Mouse (Mus musculus) thymus, adult 2 months (tissue): ENCODE measurements at regions not wholly inside any gene's neighbourhood (a gene's known extent, or its start where the extent isn't known, plus 50 kb on each side); places are given as distances from the start of the nearest gene placed in this dataset.

Source experiments
- CTCF ChIP-seq: fragments of 200-500 bp; IDR thresholded peaks from 2 replicates; pipeline ENCODE4 v1.5.1; 2012; ENCODE audit warnings: mild to moderate bottlenecking, control low read depth, low read length, moderate library complexity, borderline replicate concordance; ENCODE audit not compliant: control insufficient read depth, poor library complexity, insufficient read depth; ENCODE audit errors: extremely low read depth
- POLR2A ChIP-seq: fragments of 200-500 bp; IDR thresholded peaks from 2 replicates; pipeline ENCODE4 v1.6.1; 2012; ENCODE audit warnings: mild to moderate bottlenecking, low read length, control low read depth, moderate library complexity; ENCODE audit not compliant: control insufficient read depth, poor library complexity, insufficient read depth; ENCODE audit errors: extremely low read depth

DNA sequence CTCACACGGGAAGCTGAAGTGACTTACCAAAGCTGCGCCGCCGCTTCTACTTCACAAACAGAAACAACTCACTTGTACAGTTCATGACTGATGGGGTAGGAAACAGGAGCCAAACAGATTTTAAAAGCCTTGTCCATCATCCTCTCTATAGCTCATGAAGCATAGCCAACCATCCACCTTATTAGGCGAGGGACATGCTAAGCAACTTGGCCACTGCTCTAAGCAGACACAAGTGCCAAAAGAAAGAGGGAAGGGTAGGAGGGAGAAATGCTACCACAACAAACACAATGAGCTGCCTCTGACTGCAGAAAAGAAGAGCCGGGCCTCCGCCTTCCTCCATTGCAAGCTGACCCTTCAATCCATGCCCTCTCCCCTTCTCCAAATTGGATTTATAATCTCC lies 179.9 kb downstream of the Dhx15 start:
- no peak for TF ChIP-seq POLR2A
- TF ChIP-seq CTCF: no peak
